Mouse (Mus musculus) intestine, embryonic 16.5 days (tissue): ENCODE data around the gene Chd5. TPM values are rescaled to one million over a fixed set of nuclear protein-coding genes. Genes with fewer than 3 reads are reported as not detected.

Source experiments
- ATAC-seq: fragments of 200-750 bp; cut with Nextera tagmentation; 2 replicates; pipeline ENCODE4 v1.8.0; 2017; ENCODE audit warnings: moderate TSS enrichment, moderate library complexity
- H3K27ac ChIP-seq: fragments of 300-500 bp; sonication (generic); 2 replicates; pipeline ENCODE4 v1.5.1; 2014; ENCODE audit warnings: mild to moderate bottlenecking, low read length
- H3K27me3 ChIP-seq: fragments of 300-500 bp; sonication (generic); replicated peaks from 2 replicates; pipeline ENCODE4 v1.6.1; 2014; ENCODE audit warnings: low read length, control low read depth, mixed read lengths; ENCODE audit not compliant: control insufficient read depth, insufficient read depth
- H3K36me3 ChIP-seq: fragments of 300-500 bp; sonication (generic); 2 replicates; pipeline ENCODE4 v1.6.1; 2014; ENCODE audit warnings: low read length, control low read depth; ENCODE audit not compliant: control insufficient read depth, insufficient read depth
- H3K4me1 ChIP-seq: fragments of 300-500 bp; sonication (generic); 2 replicates; pipeline ENCODE4 v1.6.1; 2014; ENCODE audit warnings: low read length, control low read depth, mixed read lengths; ENCODE audit not compliant: control insufficient read depth, insufficient read depth
- H3K4me2 ChIP-seq: fragments of 300-500 bp; sonication (generic); 2 replicates; pipeline ENCODE4 v1.6.1; 2014; ENCODE audit warnings: low read depth, low read length, control low read depth
- H3K4me3 ChIP-seq: fragments of 300-500 bp; sonication (generic); 2 replicates; pipeline ENCODE4 v1.5.1; 2014; ENCODE audit warnings: mild to moderate bottlenecking, low read length
- H3K9ac ChIP-seq: fragments of 300-500 bp; sonication (generic); 2 replicates; pipeline ENCODE4 v1.6.1; 2014; ENCODE audit warnings: low read depth, low read length
- H3K9me3 ChIP-seq: fragments of 300-500 bp; sonication (generic); 2 replicates; pipeline ENCODE4 v1.6.1; 2016; ENCODE audit warnings: low read length, control low read depth; ENCODE audit not compliant: control insufficient read depth
- WGBS: fragments of 180-500 bp; shearing (Covaris S2); extraction: QIAGEN DNeasy Blood & Tissue Kit; methylation state at CpG from one replicate; pipeline ENCODE4 v1.1.7; 2014; 5-methylcytosine and 5-hydroxymethylcytosine counted together
- polyA plus RNA-seq: library from polyadenylated mRNA; unstranded; fragments of >200 nt; fragmentation: Nextera tagmentation; extraction: Ambion mirVana; gene quantifications from 2 replicates; pipeline ENCODE4 v1.2.1, GENCODE M21; 2015

Chd5 gene
- polyA plus RNA-seq, 1 experiment from 2014 or later: 1.5 TPM

- 44% methylated on average over 9 of the region's 9 CpGs for WGBS
- no peak for ATAC-seq
- H3K4me1 ChIP-seq: peaks cover 9% of the 10 kb centered on the region
- H3K9me3 ChIP-seq: no peaks in the 10 kb centered on the region
- H3K36me3 ChIP-seq: no peaks in the 10 kb centered on the region
- no peak overlapping the region for H3K9ac ChIP-seq
- no peak overlapping the region for H3K4me3 ChIP-seq
- H3K4me2 ChIP-seq: no peak overlapping the region
- H3K27me3 ChIP-seq: peaks cover 10% of the 10 kb centered on the region
- no peak overlapping the region for H3K27ac ChIP-seq
Measured at GRCm38 (mm10) chr4:152362180-152362579, 23.7 kb downstream of the Chd5 start.

- H3K4me1 ChIP-seq: peaks cover 9% of the 10 kb centered on the region
- no peaks in the 10 kb centered on the region for H3K9me3 ChIP-seq
- H3K9ac ChIP-seq: no peak overlapping the region
- 73% methylated on average over 7 of the region's 7 CpGs for WGBS
- ATAC-seq: no peak
- H3K27me3 ChIP-seq: peaks cover 10% of the 10 kb centered on the region
- no peak overlapping the region for H3K4me3 ChIP-seq
- no peaks in the 10 kb centered on the region for H3K36me3 ChIP-seq
- no peak overlapping the region for H3K27ac ChIP-seq
- no peak overlapping the region for H3K4me2 ChIP-seq
Measured at GRCm38 (mm10) chr4:152365228-152365627, 26.8 kb downstream of the Chd5 start.

- Histone ChIP-seq H3K36me3 (no peaks in the 10 kb centered on the region), H3K27ac (no peak overlapping the region), H3K9me3 (no peaks in the 10 kb centered on the region), H3K4me2 (no peak overlapping the region), H3K27me3 (no peaks in the 10 kb centered on the region), H3K9ac (no peak overlapping the region), H3K4me3 (no peak overlapping the region), H3K4me1 (no peaks in the 10 kb centered on the region)
- WGBS: 85% methylated on average over 17 of the region's 17 CpGs
- no peak for ATAC-seq
Measured at GRCm38 (mm10) chr4:152382528-152383252, 44.2 kb downstream of the Chd5 start.

GRCm38 (mm10) chr4:152385644-152386043, 47.2 kb downstream of the Chd5 start:
- Histone ChIP-seq H3K4me2 (no peak overlapping the region), H3K27ac (no peak overlapping the region), H3K9ac (no peak overlapping the region), H3K4me1 (no peaks in the 10 kb centered on the region), H3K36me3 (no peaks in the 10 kb centered on the region), H3K9me3 (no peaks in the 10 kb centered on the region), H3K27me3 (no peaks in the 10 kb centered on the region), H3K4me3 (no peak overlapping the region)
- no peak for ATAC-seq
- WGBS: 55% methylated on average over 16 of the region's 16 CpGs

- ATAC-seq: no peak
- WGBS: 76% methylated on average over 5 of the region's 5 CpGs
- Histone ChIP-seq H3K27ac (no peak overlapping the region), H3K27me3 (no peaks in the 10 kb centered on the region), H3K9ac (no peak overlapping the region), H3K4me3 (no peak overlapping the region), H3K36me3 (no peaks in the 10 kb centered on the region), H3K4me1 (0 out of 2 replicates have a peak, but pooled peaks cover 3% of the 10 kb centered on the region), H3K9me3 (no peaks in the 10 kb centered on the region), H3K4me2 (no peak overlapping the region)
Measured at GRCm38 (mm10) chr4:152392192-152392591, 53.7 kb downstream of the Chd5 start.

- no peak overlapping the region for H3K27ac ChIP-seq
- ATAC-seq: no peak
- H3K4me3 ChIP-seq: no peak overlapping the region
- H3K9me3 ChIP-seq: no peaks in the 10 kb centered on the region
- H3K9ac ChIP-seq: no peak overlapping the region
- no peak overlapping the region for H3K4me2 ChIP-seq
- H3K36me3 ChIP-seq: no peaks in the 10 kb centered on the region
- H3K27me3 ChIP-seq: no peaks in the 10 kb centered on the region
- 84% methylated on average over 17 of the region's 17 CpGs for whole genome bisulfite sequencing
- 0 out of 2 replicates have a peak, but pooled peaks cover 3% of the 10 kb centered on the region for H3K4me1 ChIP-seq
Measured at GRCm38 (mm10) chr4:152392627-152393026, 54.2 kb downstream of the Chd5 start.

GRCm38 (mm10) chr4:152398926-152399325, 60.5 kb downstream of the Chd5 start:
- Histone ChIP-seq H3K4me2 (no peak overlapping the region), H3K9me3 (no peaks in the 10 kb centered on the region), H3K27ac (no peak overlapping the region), H3K4me1 (no peaks in the 10 kb centered on the region), H3K36me3 (no peaks in the 10 kb centered on the region), H3K27me3 (no peaks in the 10 kb centered on the region), H3K4me3 (no peak overlapping the region), H3K9ac (no peak overlapping the region)
- WGBS: 74% methylated on average over 3 of the region's 3 CpGs
- ATAC-seq: no peak

GRCm38 (mm10) chr4:152405143-152405542, 66.7 kb downstream of the Chd5 start:
- Histone ChIP-seq H3K36me3 (no peaks in the 10 kb centered on the region), H3K27me3 (no peaks in the 10 kb centered on the region), H3K4me1 (no peaks in the 10 kb centered on the region), H3K9ac (no peak overlapping the region), H3K4me3 (no peak overlapping the region), H3K4me2 (no peak overlapping the region), H3K9me3 (no peaks in the 10 kb centered on the region), H3K27ac (no peak overlapping the region)
- WGBS: 72% methylated on average over 6 of the region's 6 CpGs
- no peak for ATAC-seq

GRCm38 (mm10) chr4:152405671-152406201, 67.3 kb downstream of the Chd5 start:
- 74% methylated on average over 7 of the region's 7 CpGs for WGBS
- Histone ChIP-seq H3K27me3 (no peaks in the 10 kb centered on the region), H3K27ac (no peak overlapping the region), H3K4me3 (no peak overlapping the region), H3K36me3 (no peaks in the 10 kb centered on the region), H3K4me2 (no peak overlapping the region), H3K9me3 (no peaks in the 10 kb centered on the region), H3K9ac (no peak overlapping the region), H3K4me1 (no peaks in the 10 kb centered on the region)
- no peak for ATAC-seq
